Mouse (Mus musculus) layer of hippocampus, adult 8-10 months (tissue): ENCODE measurements around the gene Fbxo36. TPM values are rescaled to one million over a fixed set of nuclear protein-coding genes. Genes with fewer than 3 reads are reported as not detected.

Experiments
- DNase-seq, 2 experiments: peaks; one replicate each; pipeline ENCODE4 v3.0.0; 2022; ENCODE audit warnings: low spot score in 2 of 2
- total RNA-seq, 4 experiments: library from RNA; stranded (reverse); gene quantifications; 2 replicates each; pipeline ENCODE4 v1.2.4; 2022

Gene Fbxo36
- total RNA-seq, 4 experiments from 2014 or later, result 1.7 to 5.4 (median 3.5) TPM

DNA sequence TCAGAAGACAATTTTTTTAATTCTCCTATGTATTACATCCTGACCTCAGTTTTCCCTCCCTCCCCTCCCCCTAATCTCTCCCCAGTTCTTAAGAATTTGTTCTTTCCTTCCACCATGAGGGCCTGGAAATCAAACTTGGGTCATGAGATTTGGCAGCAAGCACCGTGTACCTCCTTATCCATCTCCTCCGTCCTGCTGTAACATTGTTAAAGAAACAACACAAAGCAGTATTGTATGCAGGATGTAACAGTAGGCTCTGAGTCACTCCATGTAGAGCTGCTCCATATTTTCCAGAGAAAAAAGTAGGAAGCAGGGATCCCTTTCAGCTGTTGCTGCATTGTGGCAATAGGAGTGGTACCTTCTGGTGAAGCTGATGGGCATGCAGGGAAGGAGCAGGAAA is 16.1 kb downstream of the Fbxo36 start:
- DNase-seq, result no peak

DNA sequence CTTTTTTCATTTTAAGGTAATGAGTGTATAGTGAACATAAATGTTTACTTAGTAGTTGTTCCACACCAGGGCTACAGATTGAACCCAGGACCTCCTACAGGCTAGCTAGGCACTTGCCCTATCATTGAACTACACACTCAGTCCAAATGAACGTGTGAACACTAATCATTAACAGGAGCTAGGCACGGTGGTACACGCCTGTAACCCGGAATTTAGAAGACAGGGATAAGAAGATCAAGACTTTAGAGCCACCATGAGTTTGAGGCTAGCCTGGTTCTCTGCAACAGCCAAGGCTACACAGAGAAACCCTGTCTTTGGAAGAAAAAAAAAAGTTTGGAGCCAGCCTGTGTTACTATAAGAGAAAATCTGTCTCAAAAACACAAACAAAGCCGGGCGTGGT is 20.0 kb downstream of the Fbxo36 start:
- no peak for DNase-seq

DNA sequence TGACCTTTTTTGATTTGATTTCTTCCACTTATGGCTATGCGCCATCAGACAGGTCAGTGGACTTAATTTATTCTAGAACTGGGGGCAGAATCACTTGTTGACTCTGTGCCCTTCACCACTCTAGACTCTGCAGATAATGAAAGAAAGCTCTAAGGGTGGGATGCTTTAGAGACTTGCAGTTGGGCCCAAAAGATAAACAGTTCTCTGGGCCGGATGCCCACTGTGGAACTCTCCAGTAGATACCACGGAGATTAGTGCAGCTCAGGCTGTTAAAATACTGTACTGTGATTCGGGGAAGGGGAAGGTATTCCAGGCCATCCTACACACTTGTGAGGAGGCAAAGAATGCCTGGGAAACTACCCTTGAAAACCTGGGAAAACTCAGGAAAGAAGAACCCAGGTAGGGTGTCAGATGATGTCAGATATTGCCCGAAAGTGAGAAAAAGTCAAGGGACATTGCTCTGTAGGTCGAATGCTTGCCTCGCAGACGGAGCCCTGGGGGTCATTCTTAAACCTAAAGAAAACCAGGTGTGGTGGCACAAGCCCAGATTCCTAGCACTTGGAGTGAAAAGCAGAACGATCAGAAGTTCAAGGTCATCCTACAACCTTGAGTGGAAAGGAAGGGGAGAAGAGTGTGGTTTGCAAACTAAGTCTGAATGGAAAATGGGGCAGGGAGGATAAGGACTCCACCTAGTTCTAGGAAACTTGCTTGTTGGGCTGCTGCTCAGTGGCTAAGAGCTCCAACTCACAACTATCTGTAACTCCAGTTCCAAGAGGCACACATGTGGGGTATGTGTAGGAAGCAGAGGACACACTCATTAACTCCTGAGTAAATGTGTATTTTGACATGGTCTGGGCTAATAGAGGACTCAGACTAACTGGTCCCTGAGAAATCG is 21.0 kb downstream of the Fbxo36 start:
- no peak for DNase-seq

- DNase-seq, result no peak
These were observed 21.6 kb downstream of the Fbxo36 start for GRCm38 (mm10) chr1:84861255-84861630.

GRCm38 (mm10) chr1:84864645-84865044 is 25.0 kb downstream of the Fbxo36 start:
- no peak for DNase-seq

- DNase-seq, result no peak
These were observed 26.6 kb downstream of the Fbxo36 start for GRCm38 (mm10) chr1:84866231-84866630.

DNA sequence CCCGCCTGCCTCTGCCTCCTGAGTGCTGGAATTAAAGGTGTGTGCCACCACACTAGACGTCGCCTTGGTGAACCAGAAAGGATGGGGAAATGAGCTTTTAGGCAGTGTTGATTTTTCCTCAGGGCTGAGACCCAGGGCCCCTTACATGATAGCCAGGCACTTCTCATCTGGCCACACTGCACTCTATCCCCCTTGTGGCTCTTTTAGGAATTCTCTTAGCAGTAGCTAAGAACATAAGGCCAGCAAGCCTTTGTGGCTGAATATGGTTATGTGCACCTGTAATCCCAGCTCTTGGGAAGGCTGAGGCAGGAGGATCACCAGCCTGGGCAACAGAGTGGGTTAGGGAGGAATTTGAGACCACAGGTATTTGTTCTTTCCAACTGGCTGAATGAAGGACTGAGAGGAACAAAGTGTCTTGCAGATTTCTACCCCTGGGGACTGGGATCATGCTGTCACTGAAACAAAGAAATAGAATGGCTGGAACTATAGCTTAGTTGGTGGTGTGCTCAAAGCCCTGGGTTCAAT is 27.1 kb downstream of the Fbxo36 start:
- DNase-seq, result no peak

GRCm38 (mm10) chr1:84868311-84868710 is 28.7 kb downstream of the Fbxo36 start:
- DNase-seq, result no peak

DNA sequence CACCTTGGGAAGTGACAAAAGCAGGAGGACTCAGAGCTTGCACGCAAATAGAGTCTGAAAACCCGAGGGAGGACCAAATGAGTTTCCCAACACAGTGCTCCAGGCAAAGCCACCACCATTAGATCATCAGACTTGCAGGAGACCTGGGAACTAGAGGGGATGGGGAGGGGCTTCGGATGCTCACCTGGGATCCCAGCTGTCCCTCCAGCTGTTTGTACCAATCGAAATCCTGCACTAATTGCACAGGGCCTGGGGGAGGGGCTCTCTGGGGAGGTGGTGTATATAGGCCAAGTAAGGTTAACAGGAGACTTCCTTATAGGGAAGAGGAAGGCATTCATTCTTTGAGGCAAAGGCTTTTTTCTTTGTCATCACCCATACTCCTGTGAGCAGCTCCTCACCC is 29.2 kb downstream of the Fbxo36 start:
- no peak for DNase-seq

GRCm38 (mm10) chr1:84869498-84869897 is 29.9 kb downstream of the Fbxo36 start:
- DNase-seq, result no peak

- no peak for DNase-seq
These were observed 31.5 kb downstream of the Fbxo36 start for GRCm38 (mm10) chr1:84871131-84871530.

DNA sequence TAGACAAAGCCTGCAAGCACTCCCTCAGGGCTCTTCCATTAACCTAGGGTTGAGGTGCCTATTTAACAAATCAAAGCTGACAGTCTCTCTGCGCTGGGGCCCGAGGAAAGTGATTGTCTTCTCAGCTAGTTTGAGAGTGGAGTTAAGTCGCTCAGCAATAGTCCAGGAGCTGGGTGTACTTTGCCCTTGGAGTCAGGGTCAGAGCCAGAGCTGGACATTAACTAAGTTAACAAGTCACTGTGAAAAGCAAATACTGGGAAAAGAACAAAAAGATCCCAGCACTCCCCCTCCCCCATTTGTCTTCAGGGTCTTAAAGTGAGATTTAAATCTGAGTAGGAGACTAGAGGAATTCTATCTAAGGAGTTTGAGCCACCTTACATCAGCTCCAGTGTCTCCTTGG is 32.5 kb downstream of the Fbxo36 start:
- DNase-seq, result no peak

DNA sequence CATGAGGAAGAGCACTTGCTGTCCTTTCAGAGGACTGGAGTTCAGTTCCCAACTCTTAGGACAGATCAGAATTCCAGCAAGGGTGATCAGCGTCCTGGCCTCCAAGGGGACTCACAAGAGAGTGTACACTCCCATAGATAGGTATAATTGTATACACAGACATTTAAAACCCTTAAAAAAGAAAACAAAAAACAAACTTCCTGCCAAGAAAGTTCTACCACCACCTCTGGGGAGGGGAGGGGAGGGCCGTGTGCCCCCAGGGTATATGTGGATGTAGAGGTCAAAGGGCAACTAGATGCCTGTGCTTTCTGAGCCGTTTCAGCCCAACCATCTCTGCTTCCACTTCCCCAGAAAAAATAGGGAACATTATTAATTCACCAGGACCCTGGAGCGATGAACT is 33.3 kb downstream of the Fbxo36 start:
- DNase-seq, result no peak

DNA sequence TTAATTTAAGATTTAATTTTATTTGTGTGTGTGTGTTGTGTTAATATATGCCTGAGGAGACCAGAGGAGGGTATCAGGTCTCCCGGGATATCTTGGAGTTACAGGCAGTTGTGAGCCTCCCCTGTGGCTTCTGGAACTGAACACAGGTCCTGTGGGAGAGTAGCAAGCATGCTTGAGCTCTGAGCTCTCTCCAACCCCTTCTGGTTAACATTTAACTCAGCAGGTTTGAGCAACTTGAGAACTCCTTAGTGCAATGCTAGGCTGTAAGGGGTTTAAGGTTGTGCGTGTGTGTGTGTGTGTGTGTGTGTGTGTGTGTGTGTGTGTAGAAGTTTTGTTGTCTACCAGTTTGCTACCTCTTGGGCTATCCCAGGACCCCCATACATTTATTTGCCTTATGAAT is 37.9 kb downstream of the Fbxo36 start:
- DNase-seq, result no peak

GRCm38 (mm10) chr1:84879571-84880120 is 40.0 kb downstream of the Fbxo36 start:
- DNase-seq, result no peak

- peak; percentile 23 to 62 for DNase-seq
These were observed 41.8 kb downstream of the Fbxo36 start for GRCm38 (mm10) chr1:84881248-84882065.

GRCm38 (mm10) chr1:84882066-84882532 is 42.5 kb downstream of the Fbxo36 start:
- DNase-seq, result no peak

DNA sequence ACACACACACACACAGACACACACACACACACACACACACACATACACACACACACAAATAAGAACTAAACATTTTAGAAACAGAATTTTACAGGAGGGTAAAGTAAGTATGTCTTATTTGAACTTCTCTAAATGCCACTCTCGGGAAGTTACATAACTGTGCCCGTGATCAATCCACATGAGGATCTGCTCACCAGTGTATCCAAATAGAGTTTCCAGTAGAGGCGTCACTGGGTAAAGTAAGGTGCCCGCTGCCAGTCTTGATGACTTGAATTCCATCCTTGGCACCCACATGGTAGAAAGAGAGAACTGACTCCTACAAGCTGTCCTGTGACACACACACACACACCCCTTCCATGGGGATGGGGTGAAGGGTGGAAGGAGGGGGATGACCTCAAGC is 43.3 kb downstream of the Fbxo36 start:
- DNase-seq, result no peak

GRCm38 (mm10) chr1:84883889-84884288 is 44.2 kb downstream of the Fbxo36 start:
- DNase-seq, result no peak

DNA sequence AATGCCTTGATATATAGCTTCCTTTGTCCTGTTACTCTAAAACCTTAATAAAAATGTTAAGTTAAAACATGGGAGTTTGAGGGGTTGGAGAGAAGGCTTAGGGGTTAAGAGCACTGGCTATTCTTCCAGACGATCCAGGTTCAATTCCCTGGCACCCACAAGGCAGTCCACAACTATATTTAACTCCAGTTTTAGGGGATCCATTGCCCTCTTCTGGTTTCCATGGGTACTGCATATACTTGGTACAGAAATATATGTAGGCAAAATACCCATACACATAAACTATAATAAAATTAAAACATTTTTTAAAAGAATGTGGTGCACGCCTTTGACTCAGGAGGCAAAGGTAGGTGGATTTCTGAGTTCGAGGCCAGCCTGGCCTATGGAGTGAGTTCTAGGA is 45.5 kb downstream of the Fbxo36 start:
- DNase-seq, result no peak

GRCm38 (mm10) chr1:84885921-84886320 is 46.3 kb downstream of the Fbxo36 start:
- DNase-seq, result no peak
